Mouse (Mus musculus): Measurements from ENCODE around the gene Mtus2. TPM values are rescaled to one million over a fixed set of nuclear protein-coding genes. Genes with fewer than 3 reads are reported as not detected.

Gene Mtus2
- total RNA-seq, 2 experiments from 2014 or later, result 0.49 to 0.77 TPM

GRCm38 (mm10) chr5:148349327-148350011 is 392.3 kb downstream of the Mtus2 start:
- no peak for DNase-seq

GRCm38 (mm10) chr5:148353429-148353828 is 396.3 kb downstream of the Mtus2 start:
- no peak for DNase-seq

GRCm38 (mm10) chr5:148354536-148354935 is 397.4 kb downstream of the Mtus2 start:
- no peak for DNase-seq

GRCm38 (mm10) chr5:148355822-148356221 is 398.7 kb downstream of the Mtus2 start:
- DNase-seq, result no peak

GRCm38 (mm10) chr5:148357168-148357567 is 400.0 kb downstream of the Mtus2 start:
- DNase-seq, result no peak

- no peak for DNase-seq
These were observed 402.0 kb downstream of the Mtus2 start for GRCm38 (mm10) chr5:148359131-148359530.

- DNase-seq, result no peak
These were observed 404.0 kb downstream of the Mtus2 start for GRCm38 (mm10) chr5:148360922-148361758.

- DNase-seq, result no peak
These were observed 404.6 kb downstream of the Mtus2 start for GRCm38 (mm10) chr5:148361759-148362010.

- DNase-seq, result no peak
These were observed 405.2 kb downstream of the Mtus2 start for GRCm38 (mm10) chr5:148362296-148362695.

GRCm38 (mm10) chr5:148363441-148364113 is 406.5 kb downstream of the Mtus2 start:
- DNase-seq, result no peak

Other genes starting within 250 kb of the Mtus2 start
- 10 to 100 TPM; 14.7 to 17.8 TPM for gene Flt1, start 231.3 kb upstream of the Mtus2 start, total RNA-seq (2021)
- gene Pomp, start 96.9 kb upstream of the Mtus2 start, total RNA-seq (2021), result 100 to 1,000 TPM; 139 to 152 TPM
- 1 to 10 TPM; 3.7 to 4.2 TPM for gene Slc46a3, start 62.5 kb upstream of the Mtus2 start, total RNA-seq (2021)

All from gastrocnemius, postnatal 10 days (tissue).